Mouse (Mus musculus): Measurements from ENCODE around the gene Pdzrn3.

DNA sequence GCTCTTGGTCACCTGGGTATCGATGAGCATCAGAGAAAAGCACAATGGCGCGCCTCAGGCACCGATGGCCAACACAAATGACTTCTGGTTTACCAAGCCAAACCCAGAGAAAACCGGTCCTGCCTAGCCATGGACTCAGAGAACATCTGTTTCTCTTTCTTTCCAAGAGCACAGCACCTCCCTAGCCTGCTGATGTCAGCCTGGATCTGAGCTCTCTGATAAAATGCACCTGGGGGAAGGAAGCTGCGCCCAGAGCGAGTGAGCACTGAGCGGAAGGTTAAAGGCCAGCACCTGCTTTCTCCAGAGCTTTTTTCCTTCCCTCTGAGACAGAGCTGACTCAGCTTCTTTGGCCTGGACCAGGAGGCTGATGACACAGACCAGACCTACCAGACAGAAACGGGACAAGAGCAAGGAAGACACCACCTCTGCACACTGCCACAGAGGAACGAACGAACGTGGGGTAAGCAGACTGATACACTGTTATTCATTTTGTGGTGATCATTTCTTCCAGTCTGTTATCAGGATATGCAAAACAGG is 84.6 kb downstream of the Pdzrn3 start:
- TF ChIP-seq POLR2A (IDR thresholded peaks at IDR 0.05; ENCODE audit: borderline replicate concordance, extremely low read depth, insufficient read depth, insufficient read length, poor library complexity, severe bottlenecking) (no peak), CTCF (IDR thresholded peaks at IDR 0.05; ENCODE audit: borderline replicate concordance, extremely low read depth, insufficient read depth, insufficient read length) (no peak)

Measured in brain, embryonic 14.5 days (tissue).